Mouse (Mus musculus) cerebellum, adult 2 months (tissue): Measurements from ENCODE around the gene Schip1. TPM values are rescaled to one million over a fixed set of nuclear protein-coding genes. Genes with fewer than 3 reads are reported as not detected.

Source experiments
- DNase-seq, 2 experiments: peaks; one replicate each; pipeline ENCODE4 v3.0.0; 2021
- H3K27ac ChIP-seq: fragments of 200-500 bp; 2 replicates; pipeline ENCODE4 v1.5.1; 2012; ENCODE audit warnings: low read length, control low read depth, inconsistent platforms; ENCODE audit not compliant: insufficient read depth
- H3K27me3 ChIP-seq: fragments of 200-500 bp; 2 replicates; pipeline ENCODE4 v1.6.1; 2012; ENCODE audit warnings: inconsistent platforms, mild to moderate bottlenecking, low read length, moderate library complexity; ENCODE audit not compliant: control insufficient read depth, insufficient read depth
- H3K4me1 ChIP-seq: fragments of 200-500 bp; 2 replicates; pipeline ENCODE4 v1.6.1; 2011; ENCODE audit warnings: low read length; ENCODE audit not compliant: control insufficient read depth, insufficient read depth
- H3K4me3 ChIP-seq: fragments of 200-500 bp; replicated peaks from 2 replicates; pipeline ENCODE3; 2011; ENCODE audit warnings: mild to moderate bottlenecking, low read depth, low read length, control low read depth; ENCODE audit not compliant: insufficient read depth
- CTCF ChIP-seq: fragments of 200-500 bp; IDR thresholded peaks from 2 replicates; pipeline ENCODE4 v1.5.1; 2011; ENCODE audit warnings: low read depth, mild to moderate bottlenecking, control low read depth, low read length, moderate library complexity, borderline replicate concordance; ENCODE audit not compliant: insufficient read depth
- POLR2A ChIP-seq: fragments of 200-500 bp; IDR thresholded peaks from 2 replicates; pipeline ENCODE4 v1.6.1; 2011; ENCODE audit warnings: low read length, control low read depth, borderline replicate concordance; ENCODE audit not compliant: insufficient read depth
- WGBS: fragments of 180-500 bp; shearing (Covaris S2); methylation state at CpG from one replicate; pipeline ENCODE4 v1.1.7; 2018; 5-methylcytosine and 5-hydroxymethylcytosine counted together
- polyA plus RNA-seq: library from polyadenylated mRNA; depleted of rRNA; stranded (reverse); fragments of >200 nt; gene quantifications from 2 replicates; pipeline ENCODE4 v1.2.3, GENCODE M21; 2012

Gene Schip1
- polyA plus RNA-seq, 1 experiment = 208 TPM

- no peak overlapping the region for H3K4me3 ChIP-seq
- peak in 1 of 2 experiments; percentile 25 for DNase-seq
- H3K27ac ChIP-seq = no peak overlapping the region; the same call in 1 of the 2 replicates
- H3K27me3 ChIP-seq = no peaks in the 10 kb centered on the region
- TF ChIP-seq POLR2A = no peak
- no peak for TF ChIP-seq CTCF
- peaks cover 43% of the 10 kb centered on the region for H3K4me1 ChIP-seq
- WGBS = 34% methylated on average over 10 of the region's 10 CpGs
These were observed 523.1 kb downstream of the Schip1 start for GRCm38 (mm10) chr3:68587567-68588245.

DNA sequence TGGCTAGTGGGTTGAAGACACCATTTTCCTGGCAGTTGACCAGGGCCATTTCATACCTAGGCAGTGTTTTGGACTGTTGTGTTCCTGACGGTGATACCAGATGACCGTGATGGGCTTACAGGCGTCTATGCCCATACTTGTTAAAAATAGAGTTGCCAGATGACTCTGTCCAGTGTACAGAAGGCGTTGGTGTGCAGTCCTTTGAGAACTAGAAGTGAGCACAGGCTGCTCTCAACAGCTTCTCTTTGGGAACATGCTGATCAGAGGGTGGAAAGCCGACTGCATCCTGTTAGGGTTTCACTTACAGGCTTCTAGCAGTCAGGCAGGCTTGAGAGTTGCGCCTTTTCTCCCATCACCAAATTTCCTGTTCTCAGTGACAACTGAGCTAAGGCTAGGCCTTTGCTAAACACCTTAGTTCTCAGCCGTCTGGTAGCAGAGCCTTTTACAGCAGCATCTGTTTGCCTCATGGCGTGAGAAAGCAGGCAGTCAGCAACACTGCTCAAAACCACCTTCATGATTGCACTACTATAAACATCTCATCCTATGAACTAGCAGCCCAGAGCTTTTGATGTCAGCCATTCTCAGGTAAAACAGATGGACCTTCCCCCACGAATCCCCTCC is 524.7 kb downstream of the Schip1 start:
- WGBS = 20% methylated on average over 9 of the region's 9 CpGs
- peak in 1 of 2 experiments; percentile 23 for DNase-seq
- no peak for TF ChIP-seq POLR2A
- Histone ChIP-seq H3K27ac (no peak overlapping the region; the same call in 1 of the 2 replicates), H3K4me1 (peaks cover 49% of the 10 kb centered on the region), H3K27me3 (no peaks in the 10 kb centered on the region), H3K4me3 (no peak overlapping the region)

GRCm38 (mm10) chr3:68590436-68590835 is 525.8 kb downstream of the Schip1 start:
- Histone ChIP-seq H3K4me1 (peaks cover 49% of the 10 kb centered on the region), H3K4me3 (no peak overlapping the region), H3K27ac (peak overlapping the region; percentile 1; the same call in 1 of the 2 replicates), H3K27me3 (no peaks in the 10 kb centered on the region)
- DNase-seq = peak in 1 of 2 experiments; percentile 23
- WGBS = 23% methylated on average over 8 of the region's 8 CpGs
- TF ChIP-seq POLR2A (no peak), CTCF (no peak)

DNA sequence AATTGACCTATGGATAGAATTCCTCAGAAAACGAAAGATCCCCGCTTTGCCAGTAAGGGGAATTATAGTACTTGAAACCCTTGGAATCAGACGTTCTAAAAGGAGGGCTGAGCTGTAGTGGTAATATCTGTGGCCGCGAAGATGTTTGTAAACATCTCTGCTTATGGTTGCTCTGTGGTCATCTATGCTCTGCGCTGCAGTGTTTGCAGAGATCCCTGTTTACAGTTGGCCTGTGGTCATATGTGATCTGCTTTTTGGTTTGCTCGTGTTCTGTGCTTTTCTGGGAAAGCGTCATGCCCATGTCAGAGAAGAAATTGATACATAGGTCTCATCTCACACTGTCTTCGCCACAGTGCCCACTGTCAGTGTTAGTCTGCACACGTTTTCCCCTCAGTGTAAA is 528.0 kb downstream of the Schip1 start:
- Histone ChIP-seq H3K27me3 (no peaks in the 10 kb centered on the region), H3K4me1 (peaks cover 42% of the 10 kb centered on the region), H3K4me3 (no peak overlapping the region), H3K27ac (no peak overlapping the region)
- TF ChIP-seq CTCF (no peak), POLR2A (no peak)
- DNase-seq = no peak
- WGBS = 38% methylated on average over 10 of the region's 10 CpGs

- Histone ChIP-seq H3K4me1 (peaks cover 37% of the 10 kb centered on the region), H3K4me3 (peak overlapping the region; percentile 0), H3K27me3 (no peaks in the 10 kb centered on the region), H3K27ac (no peak overlapping the region)
- TF ChIP-seq CTCF = no peak
- 9% methylated on average over 12 of the region's 12 CpGs for WGBS
- no peak for DNase-seq
These were observed 528.7 kb downstream of the Schip1 start for GRCm38 (mm10) chr3:68593073-68593867.

DNA sequence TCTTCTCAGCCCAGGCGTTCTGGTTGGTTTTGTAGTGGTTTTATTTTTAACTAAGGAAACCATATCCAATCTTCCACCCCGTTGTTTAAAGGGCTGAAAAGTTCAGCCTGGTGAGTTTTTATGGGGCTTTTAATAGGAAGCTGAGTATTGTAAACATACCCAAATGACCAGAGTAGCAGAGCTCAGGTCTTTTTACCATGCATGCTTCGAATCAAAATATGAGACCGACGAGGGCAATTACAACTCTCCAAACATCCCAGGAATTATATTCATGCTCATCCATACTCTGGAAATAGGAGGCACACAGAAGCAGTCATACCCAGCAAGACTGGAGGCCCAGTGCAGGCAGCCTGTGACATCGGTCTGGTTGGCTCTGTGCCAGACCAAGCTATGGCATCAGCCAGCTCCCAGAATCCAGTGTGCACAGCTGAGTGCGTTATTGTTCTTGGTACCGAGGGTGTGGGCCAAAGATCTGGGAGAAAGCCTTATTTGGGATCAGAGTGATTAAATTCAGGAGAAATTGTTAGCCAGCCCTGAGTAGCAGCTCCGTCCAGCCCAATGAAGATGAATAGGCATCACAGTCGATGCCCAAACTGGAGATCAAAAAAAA is 530.8 kb downstream of the Schip1 start:
- no peak for TF ChIP-seq POLR2A
- TF ChIP-seq CTCF = no peak
- peaks cover 38% of the 10 kb centered on the region for H3K4me1 ChIP-seq
- H3K4me3 ChIP-seq = no peak overlapping the region
- no peak for DNase-seq
- H3K27ac ChIP-seq = no peak overlapping the region
- 32% methylated on average over 10 of the region's 10 CpGs for WGBS
- H3K27me3 ChIP-seq = no peaks in the 10 kb centered on the region

- WGBS = 70% methylated on average over 4 of the region's 4 CpGs
- Histone ChIP-seq H3K4me3 (no peak overlapping the region), H3K27me3 (no peaks in the 10 kb centered on the region), H3K4me1 (peaks cover 27% of the 10 kb centered on the region), H3K27ac (no peak overlapping the region)
- TF ChIP-seq POLR2A (no peak), CTCF (no peak)
- no peak for DNase-seq
These were observed 532.3 kb downstream of the Schip1 start for GRCm38 (mm10) chr3:68596938-68597337.

DNA sequence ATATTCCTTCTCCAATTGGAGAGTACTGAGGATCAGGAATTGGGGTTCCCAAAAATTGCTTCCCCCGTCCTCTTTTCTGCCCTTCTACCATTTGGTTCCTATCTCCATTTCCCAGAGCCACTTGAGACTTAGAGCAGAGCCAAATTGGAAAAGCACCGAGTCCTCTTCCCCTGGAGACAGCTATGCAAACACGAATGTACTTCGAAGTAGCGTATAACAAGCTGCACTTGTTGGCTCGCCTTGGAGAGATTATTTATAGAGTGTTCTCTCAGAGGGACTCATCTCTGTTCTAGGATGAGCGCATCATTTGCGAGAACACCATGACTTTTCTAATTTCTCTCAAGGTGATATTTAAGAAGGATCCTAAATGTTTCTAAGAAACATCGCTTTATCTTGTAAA is 538.3 kb downstream of the Schip1 start:
- no peak for TF ChIP-seq POLR2A
- no peak for TF ChIP-seq CTCF
- DNase-seq = no peak
- 0 out of 2 replicates have a peak overlapping the region, but pooled peaks have one; percentile 26 for H3K27ac ChIP-seq

More for the DNA sequence above, 538.3 kb downstream of the Schip1 start:
- WGBS = 21% methylated on average over 9 of the region's 9 CpGs
- Histone ChIP-seq H3K4me3 (no peak overlapping the region), H3K4me1 (peaks cover 37% of the 10 kb centered on the region), H3K27me3 (no peaks in the 10 kb centered on the region)
